Mouse (Mus musculus): ENCODE measurements around the gene Prr13. TPM values are rescaled to one million over a fixed set of nuclear protein-coding genes. Genes with fewer than 3 reads are reported as not detected.
A peak's percentile ranks its signal among the peaks of the same experiment; 100 is the strongest.

Gene Prr13
- total and polyA plus RNA-seq, 2 experiments: 7.3 to 93.4 TPM

DNA sequence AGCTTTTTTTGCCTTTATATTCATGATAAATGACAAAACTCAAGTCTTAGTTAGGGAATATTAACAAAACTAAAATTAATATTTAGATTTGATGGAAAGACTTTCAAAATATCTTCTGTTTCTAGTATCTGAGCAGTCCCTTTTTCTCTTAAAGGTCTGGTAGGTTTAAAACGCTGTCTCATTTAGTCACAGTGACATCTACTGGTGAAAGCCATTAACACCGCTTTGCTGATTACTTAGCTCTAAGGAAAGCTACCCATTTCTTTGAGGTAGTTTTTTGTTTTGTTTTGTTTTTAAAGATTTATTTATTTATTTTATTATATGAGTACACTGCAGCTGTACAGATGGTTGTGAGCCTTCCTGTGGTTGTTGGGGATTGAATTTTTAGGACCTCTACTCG, 37.4 kb upstream of the Prr13 start:
- WGBS: 48% methylated on average over 3 of the region's 3 CpGs
- peaks cover 5% of the 10 kb centered on the region; the same call in 1 of the 2 replicates for H3K4me1 ChIP-seq (ENCODE audit: control insufficient read depth, insufficient read depth, low read length)
- peak; percentile 67 for DNase-seq (ENCODE audit: extremely low read depth, low read depth, low spot score)

DNA sequence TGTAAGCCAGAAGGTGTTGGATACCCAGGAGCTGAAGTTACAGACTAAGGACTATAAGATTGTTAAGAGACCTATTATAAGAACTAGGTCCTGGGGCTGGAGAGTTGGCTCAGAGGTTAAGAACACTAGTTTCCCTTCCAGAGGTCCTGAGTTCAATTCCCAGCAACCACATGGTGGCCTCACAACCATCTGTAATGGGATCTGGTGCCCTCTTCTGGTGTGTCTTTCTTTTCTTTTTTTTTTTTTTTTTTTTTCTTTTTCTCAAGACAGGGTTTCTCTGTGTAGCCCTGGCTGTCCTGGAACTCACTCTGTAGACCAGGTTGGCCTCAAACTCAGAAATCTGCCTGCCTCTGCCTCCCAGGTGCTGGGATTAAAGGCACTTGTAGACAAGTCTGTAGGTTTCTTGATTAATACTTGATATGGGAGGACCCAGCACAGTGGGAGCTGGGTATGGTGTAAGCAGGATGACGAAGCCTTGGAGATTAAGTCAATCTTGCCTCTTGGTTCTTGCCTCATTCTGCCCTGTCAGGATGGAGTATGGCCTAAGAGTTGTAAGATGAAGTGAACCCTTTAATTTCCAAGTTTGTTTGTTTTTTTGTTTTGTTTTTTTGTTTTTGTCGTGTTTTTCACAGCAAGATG, 35.1 kb upstream of the Prr13 start:
- Histone ChIP-seq H3K79me2 (ENCODE audit: control insufficient read depth, insufficient read depth, low read length) (peaks cover 14% of the 10 kb centered on the region; the same call in 1 of the 2 replicates), H3K27me3 (ENCODE audit: control insufficient read depth, insufficient read depth, low read length) (no peaks in the 10 kb centered on the region), H3K36me3 (ENCODE audit: control insufficient read depth, insufficient read depth, low read length) (peaks cover 25% of the 10 kb centered on the region), H3K27ac (replicated peaks; ENCODE audit: insufficient read depth, low read depth, low read length) (no peak overlapping the region), H3K4me3 (ENCODE audit: insufficient read depth, low read depth, low read length) (no peak overlapping the region), H3K9ac (ENCODE audit: low read depth, low read length) (no peak overlapping the region), H3K4me1 (ENCODE audit: control insufficient read depth, insufficient read depth, low read length) (peaks cover 4% of the 10 kb centered on the region; the same call in 1 of the 2 replicates)
- no peak for DNase-seq (ENCODE audit: extremely low read depth, low read depth, low spot score)
- WGBS: 93% methylated on average over 2 of the region's 2 CpGs
- TF ChIP-seq POLR2A (IDR thresholded peaks at IDR 0.05; ENCODE audit: extremely low read depth, insufficient read depth, low read length): no peak
- no peak for TF ChIP-seq CTCF (IDR thresholded peaks at IDR 0.05; ENCODE audit: low read depth, low read length)

More for the DNA sequence above, 37.4 kb upstream of the Prr13 start:
- Histone ChIP-seq H3K27me3 (ENCODE audit: control insufficient read depth, insufficient read depth, low read length) (no peaks in the 10 kb centered on the region), H3K36me3 (ENCODE audit: control insufficient read depth, insufficient read depth, low read length) (peaks cover 12% of the 10 kb centered on the region), H3K4me3 (ENCODE audit: insufficient read depth, low read depth, low read length) (no peak overlapping the region), H3K79me2 (ENCODE audit: control insufficient read depth, insufficient read depth, low read length) (peaks cover 14% of the 10 kb centered on the region; the same call in 1 of the 2 replicates), H3K27ac (replicated peaks; ENCODE audit: insufficient read depth, low read depth, low read length) (no peak overlapping the region), H3K9ac (ENCODE audit: low read depth, low read length) (no peak overlapping the region)
- TF ChIP-seq CTCF (IDR thresholded peaks at IDR 0.05; ENCODE audit: low read depth, low read length): peak; percentile 18; the same call in 1 of the 2 replicates
- no peak for TF ChIP-seq POLR2A (IDR thresholded peaks at IDR 0.05; ENCODE audit: extremely low read depth, insufficient read depth, low read length)

DNA sequence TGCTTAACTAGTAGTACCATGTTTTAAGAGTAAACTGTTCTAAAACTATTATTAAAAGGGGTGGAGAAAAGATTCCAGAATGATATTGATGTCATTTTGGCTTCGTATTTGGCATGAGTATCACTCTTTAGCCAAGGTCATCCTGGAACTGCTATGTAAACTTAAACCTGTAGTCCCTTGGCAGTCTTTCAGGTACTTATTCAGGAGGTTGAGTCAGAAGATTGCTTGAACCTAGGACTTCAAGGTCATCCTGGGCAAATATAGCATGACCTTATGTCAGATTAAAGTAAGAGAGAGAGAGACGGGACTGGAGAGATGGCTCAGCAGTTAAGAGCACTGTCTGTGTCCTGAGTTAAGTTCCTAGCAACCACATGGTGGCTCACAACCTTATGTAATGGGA, 34.2 kb upstream of the Prr13 start:
- WGBS: 22% methylated on average over 2 of the region's 2 CpGs
- Histone ChIP-seq H3K9ac (ENCODE audit: low read depth, low read length) (no peak overlapping the region), H3K4me3 (ENCODE audit: insufficient read depth, low read depth, low read length) (no peak overlapping the region), H3K27me3 (ENCODE audit: control insufficient read depth, insufficient read depth, low read length) (no peaks in the 10 kb centered on the region), H3K27ac (replicated peaks; ENCODE audit: insufficient read depth, low read depth, low read length) (no peak overlapping the region), H3K4me1 (ENCODE audit: control insufficient read depth, insufficient read depth, low read length) (peaks cover 2% of the 10 kb centered on the region; the same call in 1 of the 2 replicates), H3K36me3 (ENCODE audit: control insufficient read depth, insufficient read depth, low read length) (peaks cover 29% of the 10 kb centered on the region), H3K79me2 (ENCODE audit: control insufficient read depth, insufficient read depth, low read length) (peaks cover 10% of the 10 kb centered on the region; the same call in 1 of the 2 replicates)
- TF ChIP-seq CTCF (IDR thresholded peaks at IDR 0.05; ENCODE audit: low read depth, low read length): no peak
- no peak for TF ChIP-seq POLR2A (IDR thresholded peaks at IDR 0.05; ENCODE audit: extremely low read depth, insufficient read depth, low read length)
- DNase-seq (ENCODE audit: extremely low read depth, low read depth, low spot score): peak; percentile 57

DNA sequence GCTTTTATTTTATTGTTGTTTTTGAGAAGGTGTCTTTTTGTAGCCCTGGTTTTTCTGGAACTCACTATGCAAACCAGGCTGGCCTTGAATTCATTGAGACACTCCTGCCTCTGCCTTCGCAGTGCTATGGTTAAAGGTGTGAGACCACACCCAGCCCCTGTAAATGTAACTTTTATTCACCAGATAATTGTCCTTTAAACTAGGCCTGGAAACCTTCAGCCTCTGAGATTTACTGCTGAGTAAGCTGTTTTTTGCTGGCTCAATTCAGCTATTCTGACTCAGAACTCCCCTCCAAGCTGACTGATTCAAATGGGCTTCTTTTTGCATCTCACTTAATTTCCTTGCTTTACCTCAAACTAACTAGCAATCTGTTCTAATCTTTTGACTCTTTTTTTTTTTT, 31.9 kb upstream of the Prr13 start:
- no peak overlapping the region for H3K27ac ChIP-seq (replicated peaks; ENCODE audit: insufficient read depth, low read depth, low read length)
- peaks cover 49% of the 10 kb centered on the region for H3K36me3 ChIP-seq (ENCODE audit: control insufficient read depth, insufficient read depth, low read length)
- H3K9ac ChIP-seq (ENCODE audit: low read depth, low read length): no peak overlapping the region
- no peaks in the 10 kb centered on the region; the same call in 1 of the 2 replicates for H3K4me1 ChIP-seq (ENCODE audit: control insufficient read depth, insufficient read depth, low read length)
- 97% methylated on average over 1 of the region's 1 CpGs for WGBS
- DNase-seq (ENCODE audit: extremely low read depth, low read depth, low spot score): no peak
- peaks cover 6% of the 10 kb centered on the region; the same call in 1 of the 2 replicates for H3K79me2 ChIP-seq (ENCODE audit: control insufficient read depth, insufficient read depth, low read length)
- no peak overlapping the region for H3K4me3 ChIP-seq (ENCODE audit: insufficient read depth, low read depth, low read length)
- no peaks in the 10 kb centered on the region for H3K27me3 ChIP-seq (ENCODE audit: control insufficient read depth, insufficient read depth, low read length)
- no peak for TF ChIP-seq POLR2A (IDR thresholded peaks at IDR 0.05; ENCODE audit: extremely low read depth, insufficient read depth, low read length)
- TF ChIP-seq CTCF (IDR thresholded peaks at IDR 0.05; ENCODE audit: low read depth, low read length): no peak

DNA sequence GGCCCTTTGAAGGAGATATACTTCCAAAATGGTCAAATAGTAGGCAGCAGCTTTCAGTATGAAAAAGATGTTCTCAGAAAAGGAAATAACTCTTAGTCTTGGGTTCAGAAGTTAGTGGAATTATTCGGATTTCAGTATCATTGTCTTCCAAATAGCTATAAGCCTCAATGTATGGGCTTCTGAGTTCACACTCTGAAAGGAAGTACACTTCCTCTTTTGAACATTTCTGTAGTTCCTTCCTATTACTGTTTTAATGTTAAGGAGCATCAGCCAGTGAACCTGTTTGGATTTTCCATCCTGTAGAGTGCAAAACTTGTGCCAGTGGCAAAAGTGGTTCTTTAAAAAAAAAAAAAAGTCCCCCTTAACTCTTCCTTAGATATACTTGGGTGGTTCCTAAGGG, 26.8 kb upstream of the Prr13 start:
- WGBS: 78% methylated on average over 1 of the region's 1 CpGs
- Histone ChIP-seq H3K27me3 (ENCODE audit: control insufficient read depth, insufficient read depth, low read length) (no peaks in the 10 kb centered on the region), H3K9ac (ENCODE audit: low read depth, low read length) (no peak overlapping the region), H3K79me2 (ENCODE audit: control insufficient read depth, insufficient read depth, low read length) (no peaks in the 10 kb centered on the region), H3K4me3 (ENCODE audit: insufficient read depth, low read depth, low read length) (no peak overlapping the region), H3K27ac (replicated peaks; ENCODE audit: insufficient read depth, low read depth, low read length) (no peak overlapping the region), H3K36me3 (ENCODE audit: control insufficient read depth, insufficient read depth, low read length) (peaks cover 63% of the 10 kb centered on the region), H3K4me1 (ENCODE audit: control insufficient read depth, insufficient read depth, low read length) (no peaks in the 10 kb centered on the region)
- no peak for TF ChIP-seq CTCF (IDR thresholded peaks at IDR 0.05; ENCODE audit: low read depth, low read length)
- no peak for TF ChIP-seq POLR2A (IDR thresholded peaks at IDR 0.05; ENCODE audit: extremely low read depth, insufficient read depth, low read length)
- no peak for DNase-seq (ENCODE audit: extremely low read depth, low read depth, low spot score)

DNA sequence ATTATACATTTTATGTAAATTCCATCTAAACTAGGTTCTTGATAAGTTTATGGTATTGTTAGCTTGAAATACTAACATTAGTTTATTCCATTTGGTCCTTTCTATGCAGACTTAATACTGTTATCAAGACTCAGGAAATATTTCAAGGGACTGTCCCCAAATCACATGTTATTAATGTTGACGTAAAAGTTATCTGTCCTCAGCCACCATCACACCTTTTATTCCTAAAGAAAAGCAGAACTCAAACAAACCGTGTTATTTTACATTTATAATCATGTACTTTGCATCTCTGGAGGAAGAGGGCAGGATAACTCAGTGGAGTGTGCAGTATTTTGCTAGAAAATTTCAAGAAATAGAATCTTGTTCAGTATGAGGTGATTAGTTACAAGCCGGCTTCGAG, 25.7 kb upstream of the Prr13 start:
- Histone ChIP-seq H3K4me1 (ENCODE audit: control insufficient read depth, insufficient read depth, low read length) (0 out of 2 replicates have a peak, but pooled peaks cover 1% of the 10 kb centered on the region), H3K27ac (replicated peaks; ENCODE audit: insufficient read depth, low read depth, low read length) (no peak overlapping the region), H3K27me3 (ENCODE audit: control insufficient read depth, insufficient read depth, low read length) (no peaks in the 10 kb centered on the region), H3K4me3 (ENCODE audit: insufficient read depth, low read depth, low read length) (no peak overlapping the region), H3K9ac (ENCODE audit: low read depth, low read length) (no peak overlapping the region), H3K79me2 (ENCODE audit: control insufficient read depth, insufficient read depth, low read length) (no peaks in the 10 kb centered on the region), H3K36me3 (ENCODE audit: control insufficient read depth, insufficient read depth, low read length) (peaks cover 56% of the 10 kb centered on the region)
- TF ChIP-seq POLR2A (IDR thresholded peaks at IDR 0.05; ENCODE audit: extremely low read depth, insufficient read depth, low read length): no peak
- TF ChIP-seq CTCF (IDR thresholded peaks at IDR 0.05; ENCODE audit: low read depth, low read length): no peak
- WGBS: 86% methylated on average over 4 of the region's 4 CpGs
- DNase-seq (ENCODE audit: extremely low read depth, low read depth, low spot score): no peak
